Mouse (Mus musculus): ENCODE results near the gene E130308A19Rik.
A peak's percentile ranks its signal among the peaks of the same experiment; 100 is the strongest.

The E130308A19Rik gene

GRCm38 (mm10) chr4:59682491-59682890 is 56.5 kb downstream of the E130308A19Rik start:
- no peak for DNase-seq (ENCODE audit: low read depth, low spot score)

GRCm38 (mm10) chr4:59682950-59683349 is 56.9 kb downstream of the E130308A19Rik start:
- DNase-seq (ENCODE audit: low read depth, low spot score), result no peak

- DNase-seq (ENCODE audit: low read depth, low spot score), result no peak
Observed at GRCm38 (mm10) chr4:59684306-59684705, 58.3 kb downstream of the E130308A19Rik start.

GRCm38 (mm10) chr4:59686716-59687115 is 60.7 kb downstream of the E130308A19Rik start:
- DNase-seq (ENCODE audit: low read depth, low spot score), result no peak

GRCm38 (mm10) chr4:59689055-59689454 is 63.0 kb downstream of the E130308A19Rik start:
- no peak for DNase-seq (ENCODE audit: low read depth, low spot score)

DNA sequence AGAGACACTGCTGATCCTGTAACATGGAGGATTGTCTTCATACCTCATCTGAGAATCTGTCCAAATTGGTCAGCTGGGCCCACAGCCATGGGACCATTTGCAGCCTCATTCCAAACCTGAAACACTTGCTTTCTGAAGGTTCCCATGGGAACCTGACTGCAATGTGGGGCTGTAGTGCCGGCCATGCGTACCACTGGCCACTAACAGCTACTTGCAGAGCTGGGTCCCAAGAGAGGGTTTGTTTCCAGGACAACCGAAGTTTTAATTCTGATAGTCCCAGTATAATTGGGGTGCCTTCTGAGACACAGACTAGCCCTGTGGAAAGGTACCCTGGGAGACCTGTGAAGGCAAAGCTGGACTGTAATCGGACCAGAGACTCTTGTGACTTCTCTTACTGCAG is 64.1 kb downstream of the E130308A19Rik start:
- peak; percentile 38 for DNase-seq (ENCODE audit: low read depth, low spot score)

GRCm38 (mm10) chr4:59696846-59697245 is 70.8 kb downstream of the E130308A19Rik start:
- DNase-seq (ENCODE audit: low read depth, low spot score), result no peak

DNA sequence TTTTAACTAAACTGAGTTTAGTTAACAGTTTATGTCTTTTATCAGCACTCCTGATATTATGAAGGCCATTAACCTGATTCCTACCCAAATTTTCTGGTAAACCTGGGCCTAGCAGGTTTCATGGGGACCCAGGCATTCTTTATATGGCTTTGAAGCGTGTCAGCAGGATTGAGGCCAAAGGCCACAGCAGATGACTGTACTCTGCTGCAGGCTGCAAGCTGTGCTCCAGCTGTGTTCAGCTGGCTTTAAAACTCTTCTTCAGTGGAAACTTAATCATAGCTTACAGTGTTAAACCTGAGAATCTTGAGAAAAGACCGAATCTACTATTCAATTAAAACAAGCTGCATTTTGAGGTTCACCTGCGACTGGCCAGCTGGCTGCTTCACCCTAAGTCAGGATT is 71.9 kb downstream of the E130308A19Rik start:
- peak; percentile 47 for DNase-seq (ENCODE audit: low read depth, low spot score)

GRCm38 (mm10) chr4:59699014-59699792 is 73.2 kb downstream of the E130308A19Rik start:
- no peak for DNase-seq (ENCODE audit: low read depth, low spot score)

DNA sequence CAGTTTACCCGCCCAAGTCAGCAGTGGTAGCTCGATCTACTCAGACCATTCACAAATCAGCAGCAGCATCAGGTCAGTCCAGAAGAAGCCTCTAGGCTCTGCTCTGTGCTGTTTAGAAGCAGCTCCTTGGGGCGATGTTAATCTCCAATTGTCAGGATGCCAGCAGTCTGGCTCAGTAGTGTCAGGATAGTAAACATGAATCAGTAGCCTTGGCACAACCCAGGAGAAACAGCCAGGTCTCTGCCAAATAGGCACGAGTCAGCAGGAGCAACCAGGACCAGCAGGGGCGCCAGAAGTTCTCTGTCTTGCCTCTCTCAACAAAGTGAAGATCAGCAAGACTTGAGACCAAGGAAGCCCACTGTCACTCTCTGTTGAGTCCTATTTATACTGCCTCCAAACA is 83.3 kb downstream of the E130308A19Rik start:
- no peak for DNase-seq (ENCODE audit: low read depth, low spot score)

DNA sequence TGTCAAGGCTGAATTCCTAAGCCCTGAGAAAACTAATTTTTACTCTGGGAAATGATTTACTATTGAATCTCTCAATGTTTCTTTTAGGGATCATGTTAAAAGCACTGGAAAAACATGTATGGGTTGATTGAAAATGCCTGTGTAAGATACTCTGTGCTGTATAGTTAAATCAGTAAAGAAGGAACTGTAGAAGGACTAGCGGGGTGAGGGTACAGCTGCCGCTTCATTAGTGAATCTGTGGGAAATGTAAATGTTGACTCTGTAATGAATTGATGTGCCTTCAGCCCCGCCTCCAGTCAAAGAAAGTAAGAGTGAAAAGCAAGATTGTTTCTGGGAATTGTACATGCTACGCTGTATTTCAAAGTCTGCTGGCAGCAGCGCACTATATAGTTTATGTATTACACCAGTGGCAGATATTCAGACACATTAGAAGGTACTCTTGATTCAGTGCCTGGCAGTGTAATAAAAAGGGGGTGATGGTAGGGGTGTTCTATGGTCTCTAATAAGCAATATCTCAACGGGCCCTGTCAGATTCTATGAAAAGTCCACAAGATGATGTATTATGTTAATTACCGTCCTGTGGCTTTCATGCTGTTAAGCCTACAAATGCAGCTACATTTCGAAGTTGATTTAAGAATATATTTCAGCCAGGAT is 84.9 kb downstream of the E130308A19Rik start:
- DNase-seq (ENCODE audit: low read depth, low spot score), result peak; percentile 57

- DNase-seq (ENCODE audit: low read depth, low spot score), result no peak
Observed at GRCm38 (mm10) chr4:59712451-59712850, 86.4 kb downstream of the E130308A19Rik start.

DNA sequence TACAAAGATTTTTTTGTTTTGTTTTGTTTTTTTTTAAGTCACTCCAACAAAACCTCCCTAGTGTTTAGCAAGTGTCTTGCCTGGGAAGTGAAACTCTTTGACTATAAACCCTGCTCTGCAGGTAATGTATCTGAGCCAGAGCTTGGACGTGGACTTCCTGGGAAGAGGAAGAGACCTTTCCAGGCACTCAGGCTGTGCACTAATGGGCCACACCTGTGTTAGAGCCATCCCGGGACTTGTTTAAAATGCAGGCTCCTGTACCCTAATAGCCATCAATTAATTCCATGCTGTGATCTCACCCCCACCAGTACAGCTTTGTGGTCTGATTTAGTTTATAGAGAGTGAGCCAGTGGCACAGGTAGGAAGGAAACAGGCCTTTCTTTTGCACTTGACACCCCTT is 86.9 kb downstream of the E130308A19Rik start:
- no peak for DNase-seq (ENCODE audit: low read depth, low spot score)

DNA sequence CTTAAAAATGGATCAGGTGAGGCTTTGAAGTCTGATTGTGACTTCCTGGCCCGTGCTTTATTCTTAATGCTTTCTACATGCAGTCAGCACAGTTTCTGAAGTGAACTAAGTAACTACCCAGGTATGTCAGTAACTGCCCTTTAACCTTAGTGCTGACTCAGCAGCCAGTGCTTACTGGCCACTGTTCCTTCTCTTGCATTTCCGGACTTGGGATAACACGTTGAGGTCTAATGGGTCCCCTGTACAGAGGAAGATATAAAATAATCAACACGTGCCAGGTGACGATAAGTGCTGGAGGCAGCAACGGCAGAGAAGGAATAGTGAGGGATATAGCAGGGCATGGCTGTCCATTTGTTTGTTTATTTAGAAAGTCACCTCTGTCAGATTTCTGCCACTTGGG is 88.5 kb downstream of the E130308A19Rik start:
- no peak for DNase-seq (ENCODE audit: low read depth, low spot score)

DNA sequence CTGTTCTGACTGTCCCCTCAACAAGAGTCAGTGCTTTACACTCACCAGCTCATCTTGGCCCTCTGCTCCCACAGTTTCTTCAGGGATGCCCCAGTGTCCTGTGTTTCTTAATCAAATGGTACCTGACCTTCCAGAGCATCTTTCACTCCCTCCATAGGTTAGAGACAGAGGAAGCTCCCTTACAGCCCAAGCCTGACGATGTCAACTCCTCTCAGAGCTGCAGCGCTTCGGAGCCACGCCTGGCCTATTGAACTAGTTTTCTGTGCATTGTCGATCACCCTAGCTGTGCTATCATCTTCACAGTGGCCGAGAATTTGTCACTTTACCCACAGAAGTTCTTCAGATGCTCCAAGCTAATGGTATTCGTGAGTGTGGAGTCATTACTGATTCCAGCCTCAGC is 88.9 kb downstream of the E130308A19Rik start:
- no peak for DNase-seq (ENCODE audit: low read depth, low spot score)

GRCm38 (mm10) chr4:59715531-59715930 is 89.5 kb downstream of the E130308A19Rik start:
- no peak for DNase-seq (ENCODE audit: low read depth, low spot score)

GRCm38 (mm10) chr4:59717349-59717748 is 91.3 kb downstream of the E130308A19Rik start:
- DNase-seq (ENCODE audit: low read depth, low spot score), result no peak

- DNase-seq (ENCODE audit: low read depth, low spot score), result no peak
Observed at GRCm38 (mm10) chr4:59718542-59718941, 92.5 kb downstream of the E130308A19Rik start.

GRCm38 (mm10) chr4:59719481-59720355 is 93.7 kb downstream of the E130308A19Rik start:
- DNase-seq (ENCODE audit: low read depth, low spot score), result no peak

- DNase-seq (ENCODE audit: low read depth, low spot score), result no peak
Observed at GRCm38 (mm10) chr4:59721811-59722210, 95.8 kb downstream of the E130308A19Rik start.

GRCm38 (mm10) chr4:59725579-59725978 is 99.6 kb downstream of the E130308A19Rik start:
- DNase-seq (ENCODE audit: low read depth, low spot score), result no peak

- DNase-seq (ENCODE audit: low read depth, low spot score), result no peak
Observed at GRCm38 (mm10) chr4:59726501-59726900, 100.5 kb downstream of the E130308A19Rik start.

All from mesoderm, embryonic 11.5 days (tissue).